Mouse (Mus musculus): ENCODE data around the gene Gm20403. TPM values are rescaled to one million over a fixed set of nuclear protein-coding genes. Genes with fewer than 3 reads are reported as not detected.

Gene Gm20403
- polyA plus RNA-seq (2015; fragmentation: Nextera tagmentation; extraction: Ambion mirVana), result not detected in 2 replicates

DNA sequence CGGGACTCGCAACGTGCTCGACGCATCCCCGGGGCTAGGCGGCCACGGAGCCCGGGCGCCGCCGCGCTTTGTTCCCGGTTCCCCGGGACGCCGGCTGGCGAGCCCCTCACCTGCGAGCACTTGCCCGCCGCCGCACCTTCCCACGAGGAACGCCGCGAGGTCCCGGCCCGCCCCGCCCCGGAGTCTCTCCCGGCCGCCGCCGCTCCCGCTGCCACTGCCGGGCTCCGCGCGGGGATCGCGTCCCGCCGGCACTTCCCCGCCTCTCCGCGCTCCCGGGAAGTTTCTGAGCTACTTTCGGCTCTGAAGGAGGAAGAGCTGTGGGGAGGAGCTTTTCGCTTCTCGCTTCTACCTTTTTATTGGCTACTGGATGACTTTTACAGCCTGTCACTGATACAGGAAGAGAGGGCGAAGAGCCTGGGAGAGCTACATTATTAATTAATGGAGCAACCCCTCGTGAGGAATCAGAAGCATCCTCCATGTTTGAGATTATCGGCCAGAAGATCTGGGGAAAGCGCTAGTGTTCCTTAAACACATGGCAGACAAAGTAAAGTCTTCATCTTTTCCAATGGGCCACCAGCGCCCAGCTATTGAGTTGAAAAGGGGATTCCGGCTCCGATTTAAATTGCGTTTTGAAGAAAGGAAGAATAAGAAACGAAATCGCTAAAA lies at the start of gene Gm20403:
Gene Gm20403, minus strand, starts transcription at position 478 of the 666 bp plus-strand sequence.
- under 1% methylated on average over 52 of the region's 60 CpGs for WGBS
- peak; percentile 57 for ATAC-seq (ENCODE audit: insufficient number of reproducible peaks, insufficient read depth, low FRiP score, low TSS enrichment, low read depth)
- Histone ChIP-seq H3K4me1 (peaks cover 11% of the 10 kb centered on the region; the same call in 1 of the 2 replicates), H3K9me3 (no peaks in the 10 kb centered on the region), H3K27me3 (no peaks in the 10 kb centered on the region), H3K4me3 (peak within 1 kb of the TSS; percentile 88), H3K36me3 (no peaks in the 10 kb centered on the region; the same call in 1 of the 2 replicates), H3K4me2 (peak within 1 kb of the TSS; percentile 84), H3K27ac (peak within 1 kb of the TSS; percentile 90), H3K9ac (peak within 1 kb of the TSS; percentile 89)

DNA sequence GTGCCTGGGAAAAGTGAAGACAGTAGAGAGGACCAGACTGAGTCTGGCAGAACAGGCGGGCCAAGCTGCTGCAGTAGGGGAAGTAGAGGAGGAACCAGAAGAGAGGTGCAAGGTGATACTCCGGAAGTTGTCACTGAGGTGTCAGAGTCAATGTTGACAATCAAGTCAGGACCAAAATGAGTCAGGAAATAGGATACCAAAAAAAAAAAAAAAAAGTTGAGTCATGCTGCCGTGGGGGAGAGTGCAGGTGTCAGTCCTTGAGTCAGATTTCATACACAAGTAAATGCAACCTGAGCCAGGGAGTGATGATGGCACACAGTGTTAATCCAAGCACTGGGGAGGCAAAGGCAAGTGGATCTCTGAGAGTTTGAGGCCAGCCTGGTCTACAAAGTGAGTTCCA lies 40.8 kb upstream of the Gm20403 start:
- no peak overlapping the region for H3K4me2 ChIP-seq
- no peaks in the 10 kb centered on the region for H3K27me3 ChIP-seq
- no peak overlapping the region for H3K27ac ChIP-seq
- H3K4me1 ChIP-seq, result no peaks in the 10 kb centered on the region
- H3K36me3 ChIP-seq, result no peaks in the 10 kb centered on the region
- H3K9ac ChIP-seq, result no peak overlapping the region
- WGBS, result 29% methylated on average over 3 of the region's 3 CpGs
- no peaks in the 10 kb centered on the region; the same call in 1 of the 2 replicates for H3K9me3 ChIP-seq
- no peak overlapping the region for H3K4me3 ChIP-seq
- ATAC-seq (ENCODE audit: insufficient number of reproducible peaks, insufficient read depth, low FRiP score, low TSS enrichment, low read depth), result no peak

DNA sequence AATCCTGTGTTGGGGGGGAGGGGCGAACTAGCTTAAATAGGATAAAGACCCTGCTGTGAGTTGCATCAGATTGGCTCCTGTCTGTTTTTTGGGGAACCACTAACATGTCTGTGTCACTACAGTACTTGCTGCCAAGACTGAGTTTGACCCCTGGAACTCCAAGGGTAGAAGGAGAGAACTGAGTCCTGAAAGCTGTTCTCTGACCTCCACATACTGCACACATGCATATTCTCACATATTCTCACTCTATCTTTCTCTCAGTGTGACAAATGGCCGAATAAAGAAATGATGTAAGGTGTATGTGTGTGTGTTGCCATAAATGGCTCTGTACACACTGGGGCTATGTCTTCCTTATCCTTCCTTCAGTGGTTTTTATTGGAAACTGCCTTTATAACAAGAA lies 37.0 kb upstream of the Gm20403 start:
- Histone ChIP-seq H3K4me1 (no peaks in the 10 kb centered on the region), H3K9me3 (no peaks in the 10 kb centered on the region; the same call in 1 of the 2 replicates), H3K9ac (no peak overlapping the region), H3K36me3 (no peaks in the 10 kb centered on the region), H3K27me3 (no peaks in the 10 kb centered on the region), H3K4me2 (no peak overlapping the region), H3K27ac (no peak overlapping the region), H3K4me3 (no peak overlapping the region)
- no peak for ATAC-seq (ENCODE audit: insufficient number of reproducible peaks, insufficient read depth, low FRiP score, low TSS enrichment, low read depth)
- WGBS, result 70% methylated on average over 2 of the region's 2 CpGs

DNA sequence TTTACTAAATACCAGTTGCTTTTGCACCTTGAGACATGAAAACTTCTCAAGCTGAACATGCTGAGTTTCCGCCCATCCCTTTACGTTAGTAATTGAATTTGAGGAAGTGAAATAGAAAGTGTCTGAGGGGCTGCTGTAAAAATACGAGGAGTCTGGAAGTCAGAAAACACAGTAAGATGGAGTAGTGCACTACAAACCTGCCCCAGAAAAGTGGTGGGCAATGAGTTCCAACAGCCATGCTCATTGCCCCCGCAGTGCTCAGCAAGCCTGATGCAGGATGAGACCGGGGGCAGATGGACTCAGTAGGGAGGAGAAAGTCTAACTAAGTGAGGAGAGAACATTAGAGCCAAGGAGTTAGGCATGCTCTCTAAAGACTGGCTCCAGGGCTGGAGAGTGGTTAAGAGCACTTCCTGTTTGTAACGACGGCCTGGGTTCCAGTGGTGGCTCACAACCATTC lies 33.1 kb upstream of the Gm20403 start:
- Histone ChIP-seq H3K27me3 (no peaks in the 10 kb centered on the region), H3K4me1 (peaks cover 6% of the 10 kb centered on the region; the same call in 1 of the 2 replicates), H3K4me2 (no peak overlapping the region), H3K9ac (no peak overlapping the region), H3K4me3 (no peak overlapping the region), H3K27ac (no peak overlapping the region), H3K36me3 (no peaks in the 10 kb centered on the region), H3K9me3 (no peaks in the 10 kb centered on the region; the same call in 1 of the 2 replicates)
- ATAC-seq (ENCODE audit: insufficient number of reproducible peaks, insufficient read depth, low FRiP score, low TSS enrichment, low read depth), result no peak
- WGBS, result 82% methylated on average over 7 of the region's 7 CpGs

GRCm38 (mm10) chr12:55017119-55017721 lies 30.9 kb upstream of the Gm20403 start:
- Histone ChIP-seq H3K4me2 (no peak overlapping the region; the same call in 1 of the 2 replicates), H3K27ac (no peak overlapping the region), H3K9ac (no peak overlapping the region), H3K4me3 (no peak overlapping the region), H3K27me3 (no peaks in the 10 kb centered on the region), H3K36me3 (no peaks in the 10 kb centered on the region), H3K4me1 (peaks cover 6% of the 10 kb centered on the region; the same call in 1 of the 2 replicates), H3K9me3 (no peaks in the 10 kb centered on the region)
- ATAC-seq (ENCODE audit: insufficient number of reproducible peaks, insufficient read depth, low FRiP score, low TSS enrichment, low read depth), result no peak
- 46% methylated on average over 9 of the region's 9 CpGs for WGBS

- Histone ChIP-seq H3K9ac (no peak overlapping the region), H3K4me3 (no peak overlapping the region), H3K27me3 (no peaks in the 10 kb centered on the region), H3K4me2 (no peak overlapping the region), H3K9me3 (no peaks in the 10 kb centered on the region), H3K4me1 (peaks cover 6% of the 10 kb centered on the region; the same call in 1 of the 2 replicates), H3K36me3 (no peaks in the 10 kb centered on the region), H3K27ac (no peak overlapping the region)
- WGBS, result 69% methylated on average over 8 of the region's 8 CpGs
- ATAC-seq (ENCODE audit: insufficient number of reproducible peaks, insufficient read depth, low FRiP score, low TSS enrichment, low read depth), result no peak
Measured at GRCm38 (mm10) chr12:55016339-55017118, 30.2 kb upstream of the Gm20403 start.

- ATAC-seq (ENCODE audit: insufficient number of reproducible peaks, insufficient read depth, low FRiP score, low TSS enrichment, low read depth), result no peak
Measured at GRCm38 (mm10) chr12:55015428-55015827, 29.1 kb upstream of the Gm20403 start.

DNA sequence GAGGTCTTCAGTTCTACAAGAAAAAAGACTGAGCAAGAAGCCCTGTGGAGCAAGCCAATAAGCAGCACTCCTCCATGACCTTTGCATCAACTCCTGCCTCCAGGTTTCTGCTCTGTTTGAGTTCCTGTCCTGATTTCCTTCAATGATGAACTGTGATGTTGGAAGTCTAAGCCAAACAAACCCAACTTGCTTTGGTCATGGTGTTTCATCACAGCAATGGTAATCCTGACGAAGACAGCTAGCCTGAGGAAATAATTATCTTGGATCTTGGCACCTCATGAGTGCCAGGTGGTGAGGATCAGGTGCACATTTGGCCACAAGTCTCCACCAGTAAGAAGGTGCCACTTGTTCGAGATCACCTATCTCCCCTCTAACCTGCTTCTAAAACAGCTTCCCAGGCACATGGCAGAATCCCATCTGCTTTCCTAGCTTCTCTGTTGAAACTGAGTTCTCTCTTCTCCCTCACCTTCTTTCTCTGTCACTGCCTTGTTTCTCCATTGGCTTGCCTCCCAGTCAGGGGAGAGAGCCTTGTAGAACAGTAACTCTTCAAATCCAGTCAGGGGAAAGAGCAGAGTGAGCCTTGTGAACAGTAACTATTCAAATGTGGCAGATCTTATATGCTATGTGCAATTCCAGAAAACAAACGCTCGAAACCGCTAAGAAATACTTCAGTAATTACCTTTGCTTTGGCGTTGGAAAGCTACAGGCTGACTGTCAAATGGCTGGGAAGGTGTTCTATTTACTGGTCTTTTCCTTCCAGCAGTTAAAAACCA lies 27.5 kb upstream of the Gm20403 start, which contains the start of gene Baz1a:
Gene Baz1a, minus strand, starts transcription at position 723 of the 773 bp plus-strand sequence.
- H3K4me1 ChIP-seq, result peaks cover 6% of the 10 kb centered on the region; the same call in 1 of the 2 replicates
- H3K36me3 ChIP-seq, result no peaks in the 10 kb centered on the region
- 80% methylated on average over 6 of the region's 6 CpGs for WGBS
- no peak for ATAC-seq (ENCODE audit: insufficient number of reproducible peaks, insufficient read depth, low FRiP score, low TSS enrichment, low read depth)
- no peaks in the 10 kb centered on the region for H3K27me3 ChIP-seq
- H3K9me3 ChIP-seq, result no peaks in the 10 kb centered on the region
- no peak within 1 kb of the TSS for H3K9ac ChIP-seq
- no peak within 1 kb of the TSS for H3K4me2 ChIP-seq
- no peak within 1 kb of the TSS for H3K27ac ChIP-seq
- H3K4me3 ChIP-seq, result no peak within 1 kb of the TSS

More at GRCm38 (mm10) chr12:55015428-55015827, 29.1 kb upstream of the Gm20403 start:
- Histone ChIP-seq H3K27me3 (no peaks in the 10 kb centered on the region), H3K4me3 (no peak overlapping the region), H3K4me2 (no peak overlapping the region), H3K36me3 (no peaks in the 10 kb centered on the region), H3K4me1 (peaks cover 6% of the 10 kb centered on the region; the same call in 1 of the 2 replicates), H3K9me3 (no peaks in the 10 kb centered on the region), H3K27ac (no peak overlapping the region), H3K9ac (no peak overlapping the region)
- 20% methylated on average over 5 of the region's 5 CpGs for WGBS

DNA sequence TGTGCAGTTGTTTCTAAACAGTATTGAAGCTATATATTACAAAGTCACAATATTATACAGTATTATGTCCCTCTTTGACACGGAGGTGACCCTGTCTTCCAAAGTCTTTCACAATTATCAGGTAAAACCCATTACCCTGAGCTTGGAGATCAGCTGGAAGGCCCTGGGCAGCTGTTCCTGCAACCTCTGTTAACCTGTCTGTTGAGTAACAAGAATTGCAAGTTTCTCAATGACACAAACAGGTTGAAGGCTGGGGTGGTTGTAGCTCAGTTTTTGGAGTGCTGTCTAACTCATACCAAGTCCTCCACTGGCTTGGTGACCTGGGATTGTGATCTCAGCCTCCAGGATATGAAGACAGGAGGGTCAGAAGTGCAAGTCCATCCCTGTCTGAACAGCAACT lies 26.7 kb upstream of the Gm20403 start:
- no peak for ATAC-seq (ENCODE audit: insufficient number of reproducible peaks, insufficient read depth, low FRiP score, low TSS enrichment, low read depth)
- no peaks in the 10 kb centered on the region for H3K9me3 ChIP-seq
- H3K4me2 ChIP-seq, result no peak overlapping the region
- H3K4me3 ChIP-seq, result no peak overlapping the region
- H3K36me3 ChIP-seq, result no peaks in the 10 kb centered on the region
- H3K9ac ChIP-seq, result no peak overlapping the region
- H3K4me1 ChIP-seq, result peaks cover 6% of the 10 kb centered on the region; the same call in 1 of the 2 replicates
- H3K27ac ChIP-seq, result no peak overlapping the region
- WGBS, result 76% methylated on average over 1 of the region's 1 CpGs
- H3K27me3 ChIP-seq, result no peaks in the 10 kb centered on the region

DNA sequence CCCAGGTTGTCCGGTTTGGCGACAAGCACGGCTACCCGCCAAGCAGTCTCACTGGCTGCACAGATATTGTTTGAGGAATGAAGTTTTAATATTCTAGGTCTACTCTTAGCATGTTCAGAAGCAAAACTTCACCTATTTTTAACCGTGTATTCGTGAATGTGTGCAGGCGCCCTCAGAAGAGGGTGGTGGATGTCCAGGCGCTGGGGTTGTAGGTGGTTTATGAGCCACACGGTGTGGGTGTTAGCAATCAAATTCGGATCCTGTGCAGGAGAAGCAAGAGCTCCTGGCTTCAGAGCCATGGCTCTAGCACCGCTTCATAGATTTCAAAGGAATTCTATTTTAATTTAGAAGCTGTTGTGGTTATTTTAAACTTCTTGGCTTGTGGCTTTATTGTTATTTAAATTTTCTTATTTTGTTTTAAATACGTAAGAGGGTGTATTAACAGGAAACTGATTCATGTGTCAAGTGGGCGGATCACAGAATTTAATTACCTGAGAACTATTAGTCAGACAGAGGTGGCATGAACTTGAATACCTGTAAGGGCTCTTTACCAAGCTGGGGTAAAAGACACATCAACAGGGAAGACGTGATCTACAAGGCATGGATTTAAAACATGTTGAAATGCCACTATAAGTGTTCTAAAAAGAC lies 21.2 kb upstream of the Gm20403 start:
- H3K9ac ChIP-seq, result no peak overlapping the region
- H3K27me3 ChIP-seq, result no peaks in the 10 kb centered on the region
- WGBS, result 85% methylated on average over 14 of the region's 14 CpGs
- H3K4me3 ChIP-seq, result no peak overlapping the region
- no peak overlapping the region for H3K4me2 ChIP-seq
- H3K27ac ChIP-seq, result no peak overlapping the region
- H3K4me1 ChIP-seq, result no peaks in the 10 kb centered on the region
- H3K9me3 ChIP-seq, result no peaks in the 10 kb centered on the region
- H3K36me3 ChIP-seq, result no peaks in the 10 kb centered on the region
- ATAC-seq (ENCODE audit: insufficient number of reproducible peaks, insufficient read depth, low FRiP score, low TSS enrichment, low read depth), result no peak

Data from embryonic facial prominence, embryonic 13.5 days (tissue).